10 mouse cellular contexts compared by ENCODE assay signal in the genomic region with DNA sequence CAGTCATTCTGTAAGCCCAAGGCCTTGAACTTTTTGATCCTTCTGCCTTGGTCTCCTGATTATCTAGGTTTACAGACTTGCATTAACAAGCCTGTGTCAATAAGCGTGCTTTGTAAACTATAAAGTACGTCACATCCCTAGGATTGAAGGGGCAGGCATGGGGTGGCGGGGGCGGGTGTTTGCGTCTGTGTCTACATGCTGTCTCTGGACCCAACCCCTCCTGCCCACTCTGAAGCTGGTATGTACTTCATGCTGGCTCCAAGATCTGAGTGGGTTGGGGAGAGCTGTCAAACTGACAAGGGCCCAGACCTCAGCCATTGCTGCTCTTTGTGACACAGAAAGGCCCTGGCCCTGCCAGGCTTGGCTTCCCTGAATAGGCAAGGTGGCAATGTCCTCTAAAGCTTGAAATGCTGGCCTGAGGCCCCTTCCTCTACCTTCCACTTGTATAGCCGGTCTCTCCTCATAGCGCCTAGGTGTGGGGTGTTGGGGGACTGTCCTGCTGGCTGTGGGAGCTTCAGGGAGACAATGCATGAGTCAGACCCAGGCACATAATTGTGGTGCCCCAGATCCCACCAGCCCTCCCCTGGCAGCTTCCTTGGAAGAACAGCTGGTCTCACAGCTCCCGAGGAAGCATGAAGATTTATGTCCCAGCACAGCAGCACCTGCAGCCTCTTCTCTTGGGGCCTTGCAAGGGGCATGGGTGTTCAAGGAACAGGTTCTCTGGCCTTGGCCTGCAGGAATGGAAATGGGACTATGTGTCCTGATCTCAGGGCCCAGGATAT. TPM values are rescaled to one million over a fixed set of nuclear protein-coding genes. Genes with fewer than 3 reads are reported as not detected.
A peak's percentile ranks its signal among the peaks of the same experiment; 100 is the strongest.
DNase-seq lines count a peak whose midpoint lies in the region; ATAC-seq and TF ChIP-seq lines count a peak whose summit lies in the region.
"Had no signal": no experiment of that assay in that cellular context is flagged by ENCODE, and none has a peak within 500 bp of the region (broad histone marks: within the 10 kb centered on the region; RNA-seq: fewer than 3 reads in every experiment).

No protein-coding gene starts in this region.

- no peak overlapping the region for H3K9ac ChIP-seq in embryonic facial prominence, embryonic 12.5 days
- H3K9ac ChIP-seq: hindbrain, embryonic 15.5 days; midbrain, embryonic 13.5 days had no signal

- H3K79me2 ChIP-seq in myocyte (ENCODE audit: control insufficient read depth, insufficient read depth), result no peaks in the 10 kb centered on the region

- ATAC-seq in frontal cortex, adult (ENCODE audit: low TSS enrichment), result peak; percentile 76
- ATAC-seq in embryonic facial prominence, embryonic 12.5 days (ENCODE audit: insufficient number of reproducible peaks, insufficient read depth, low FRiP score, low TSS enrichment), result no peak
- ATAC-seq: midbrain, embryonic 13.5 days had no signal

- H3K27me3 ChIP-seq in embryonic facial prominence, embryonic 12.5 days, result no peaks in the 10 kb centered on the region
- H3K27me3 ChIP-seq in myocyte (ENCODE audit: control insufficient read depth, insufficient read depth, insufficient read length), result no peaks in the 10 kb centered on the region
- H3K27me3 ChIP-seq: hindbrain, embryonic 15.5 days; midbrain, embryonic 13.5 days had no signal

- 80% methylated on average over 8 of the region's 8 CpGs for WGBS in embryonic facial prominence, embryonic 12.5 days

- no peak for TF ChIP-seq POLR2A in myocyte (IDR thresholded peaks at IDR 0.05; ENCODE audit: insufficient read length, low read depth)

- no peaks in the 10 kb centered on the region for H3K9me3 ChIP-seq in embryonic facial prominence, embryonic 12.5 days
- H3K9me3 ChIP-seq: hindbrain, embryonic 15.5 days; midbrain, embryonic 13.5 days had no signal

- no peak for DNase-seq in frontal cortex, postnatal 25 days (ENCODE audit: low spot score in 2 of 2)
- peak; percentile 20 to 36 for DNase-seq in left cerebral cortex, adult 18-20 months (ENCODE audit: low spot score in 2 of 2)
- no peak for DNase-seq in left cerebral cortex, postnatal 4 days
- DNase-seq in gastrocnemius, adult 18-20 months (ENCODE audit: low spot score), result no peak
- DNase-seq in spleen, postnatal 14 days (ENCODE audit: low spot score in 2 of 2), result no peak

- H3K4me1 ChIP-seq in embryonic facial prominence, embryonic 12.5 days, result peaks cover 7% of the 10 kb centered on the region; the same call in 1 of the 2 replicates

- 0 out of 2 replicates have a peak, but pooled peaks cover 5% of the 10 kb centered on the region for H3K36me3 ChIP-seq in embryonic facial prominence, embryonic 12.5 days
- no peaks in the 10 kb centered on the region for H3K36me3 ChIP-seq in myocyte (ENCODE audit: control insufficient read depth, insufficient read depth)

- no peak overlapping the region for H3K4me2 ChIP-seq in embryonic facial prominence, embryonic 12.5 days (replicated peaks)
- H3K4me2 ChIP-seq in myocyte (ENCODE audit: low read depth), result peak overlapping the region; percentile 46
- H3K4me2 ChIP-seq: hindbrain, embryonic 15.5 days; midbrain, embryonic 13.5 days had no signal

- intact Hi-C loops in left cerebral cortex, postnatal 4 days (cut with DNase I), result no loop called here

- H3K27ac ChIP-seq in embryonic facial prominence, embryonic 12.5 days, result peak overlapping the region; percentile 36; the same call in 1 of the 2 replicates
- H3K27ac ChIP-seq: hindbrain, embryonic 15.5 days; midbrain, embryonic 13.5 days had no signal

- H3K4me3 ChIP-seq in embryonic facial prominence, embryonic 12.5 days, result no peak overlapping the region
- no peak overlapping the region for H3K4me3 ChIP-seq in myocyte
- H3K4me3 ChIP-seq: hindbrain, embryonic 15.5 days; midbrain, embryonic 13.5 days had no signal

- H3ac ChIP-seq in myocyte (ENCODE audit: control insufficient read depth, insufficient read length), result no peak overlapping the region

TF ChIP-seq in myocyte, 11 proteins besides CTCF, POLR2A, EP300 and RAD21:
- peak; percentile 59 to 97 (median 94) for TF ChIP-seq MYOD1 (IDR thresholded peaks at IDR 0.05; ENCODE audit: control insufficient read depth in 1 of 3, insufficient read length in 2 of 3, low read depth in 2 of 3)
- no peak for TF ChIP-seq CEBPB (IDR thresholded peaks at IDR 0.05; ENCODE audit: insufficient read depth, poor library complexity, severe bottlenecking)
- TF ChIP-seq TCF12 (IDR thresholded peaks at IDR 0.05; ENCODE audit: insufficient read depth, poor library complexity, severe bottlenecking), result peak; percentile 88
- no peak for TF ChIP-seq POLR2AphosphoS2 (IDR thresholded peaks at IDR 0.05; ENCODE audit: insufficient read length, low read depth)
- no peak for TF ChIP-seq E2F4 (IDR thresholded peaks at IDR 0.05; ENCODE audit: insufficient read depth)
- TF ChIP-seq TCF3 (IDR thresholded peaks at IDR 0.05; ENCODE audit: insufficient read length, low read depth), result peak; percentile 72
- TF ChIP-seq MYOG (IDR thresholded peaks at IDR 0.05; ENCODE audit: control insufficient read depth in 1 of 3, insufficient read depth in 1 of 3, insufficient read length in 2 of 3, low read depth in 2 of 3), result peak; percentile 72 to 97 (median 87)
- TF ChIP-seq SRF (IDR thresholded peaks at IDR 0.05; ENCODE audit: control insufficient read depth, insufficient read length, low read depth), result no peak
- TF ChIP-seq REST (IDR thresholded peaks at IDR 0.05; ENCODE audit: insufficient read depth, insufficient read length), result no peak

RNA-seq across cellular contexts. Expression of a gene that starts 28.4 kb away (rescaled TPM):
- total RNA-seq in left cerebral cortex, adult 18-20 months (2021), result 10 to 100 TPM; 29.0 to 34.2 TPM
- total RNA-seq in left cerebral cortex, postnatal 4 days (2021), result 10 to 100 TPM; 54.4 to 63.0 TPM
- 20.3 and 23.4 TPM in 2 replicates for polyA plus RNA-seq in embryonic facial prominence, embryonic 12.5 days (2016; fragmentation: Nextera tagmentation; extraction: Ambion mirVana)
- 9.5 TPM for polyA plus RNA-seq in myocyte (2012; fragmentation: generic; extraction: Trizol)
- 1 to 10 TPM; 6.2 to 8.8 TPM for total RNA-seq in gastrocnemius, adult 18-20 months (2021)

RNA-seq across cellular contexts. Expression of a gene that starts 56.2 kb away (rescaled TPM):
- 1 to 10 TPM; 2.3 to 3.2 TPM for total RNA-seq in left cerebral cortex, adult 18-20 months (2021)
- total RNA-seq in left cerebral cortex, postnatal 4 days (2021), result 1 to 10 TPM; 4.8 to 5.8 TPM
- polyA plus RNA-seq in embryonic facial prominence, embryonic 12.5 days (2016; fragmentation: Nextera tagmentation; extraction: Ambion mirVana), result 2.1 and 2.7 TPM in 2 replicates
- not detected for polyA plus RNA-seq in myocyte (2012; fragmentation: generic; extraction: Trizol)
- total RNA-seq in gastrocnemius, adult 18-20 months (2021), result not detected

RNA-seq across cellular contexts. Expression of a gene that starts 56.6 kb away (rescaled TPM):
- 10 to 100 TPM; 20.2 to 23.6 TPM for total RNA-seq in left cerebral cortex, adult 18-20 months (2021)
- 10 to 100 TPM; 63.7 to 65.6 TPM for total RNA-seq in left cerebral cortex, postnatal 4 days (2021)
- 1,388 and 1,403 TPM in 2 replicates for polyA plus RNA-seq in embryonic facial prominence, embryonic 12.5 days (2016; fragmentation: Nextera tagmentation; extraction: Ambion mirVana)
- polyA plus RNA-seq in myocyte (2012; fragmentation: generic; extraction: Trizol), result 1,713 TPM
- 10 to 100 TPM; 37.4 to 70.5 TPM for total RNA-seq in gastrocnemius, adult 18-20 months (2021)

Comparison
In these comparisons a context has a peak if more than half of its experiments do, and no peak if none do; other contexts are left out.
1. DNase-seq: peak in left cerebral cortex, adult 18-20 months (2 of 2); none in frontal cortex, postnatal 25 days (0 of 2), left cerebral cortex, postnatal 4 days (single experiment), gastrocnemius, adult 18-20 months (single experiment) and spleen, postnatal 14 days (0 of 2).